Mouse (Mus musculus) kidney, postnatal 0 days (tissue): ENCODE results near the gene Ptgs2. TPM values are rescaled to one million over a fixed set of nuclear protein-coding genes. Genes with fewer than 3 reads are reported as not detected.

Experiments used
- ATAC-seq: fragments of 200-750 bp; cut with Nextera tagmentation; replicated peaks from 2 replicates; pipeline ENCODE4 v1.8.0; 2017; ENCODE audit warnings: low read depth, moderate number of reproducible peaks, moderate TSS enrichment, moderate library complexity; ENCODE audit not compliant: low FRiP score
- DNase-seq: peaks from one replicate; pipeline ENCODE4 v3.0.0-alpha.2; 2016; ENCODE audit warnings: low spot score
- H3K27ac ChIP-seq: fragments of 300-500 bp; sonication (generic); 2 replicates; pipeline ENCODE4 v1.5.1; 2014; ENCODE audit warnings: mild to moderate bottlenecking
- H3K27me3 ChIP-seq: fragments of 300-500 bp; sonication (generic); 2 replicates; pipeline ENCODE4 v1.6.1; 2014; ENCODE audit warnings: low read length, mixed read lengths; ENCODE audit not compliant: insufficient read depth
- H3K36me3 ChIP-seq: fragments of 300-500 bp; sonication (generic); 2 replicates; pipeline ENCODE4 v1.6.1; 2014; ENCODE audit warnings: low read length, mixed read lengths; ENCODE audit not compliant: insufficient read depth
- H3K4me1 ChIP-seq: fragments of 300-500 bp; sonication (generic); replicated peaks from 2 replicates; pipeline ENCODE4 v1.6.1; 2014; ENCODE audit warnings: antibody characterized with exemption, low read length, mixed read lengths; ENCODE audit not compliant: insufficient read depth
- H3K4me2 ChIP-seq: fragments of 300-500 bp; sonication (generic); 2 replicates; pipeline ENCODE4 v1.6.1; 2014; ENCODE audit warnings: mild to moderate bottlenecking, low read length, moderate library complexity, mixed read lengths
- H3K4me3 ChIP-seq: fragments of 300-500 bp; sonication (generic); replicated peaks from 2 replicates; pipeline ENCODE4 v1.5.1; 2014; ENCODE audit warnings: low read depth, low read length
- H3K9ac ChIP-seq: fragments of 300-500 bp; sonication (generic); 2 replicates; pipeline ENCODE4 v1.6.1; 2014; ENCODE audit warnings: low read depth, low read length
- H3K9me3 ChIP-seq: fragments of 300-500 bp; sonication (generic); replicated peaks from 2 replicates; pipeline ENCODE4 v1.6.1; 2016; ENCODE audit warnings: low read length, inconsistent platforms, mixed read lengths
- CTCF ChIP-seq: IDR thresholded peaks from 2 replicates; pipeline ENCODE4 v1.5.1; 2016; ENCODE audit warnings: antibody characterized with exemption, low read depth, mild to moderate bottlenecking, moderate library complexity
- WGBS: fragments of 180-500 bp; shearing (Covaris S2); extraction: QIAGEN DNeasy Blood & Tissue Kit; methylation state at CpG from one replicate; pipeline ENCODE4 v1.1.7; 2014; 5-methylcytosine and 5-hydroxymethylcytosine counted together
- microRNA-seq: library from miRNA; unstranded; fragments of <30 nt; microRNA quantifications from one replicate; pipeline ENCODE4, GENCODE M21; 2016
- polyA plus RNA-seq: library from polyadenylated mRNA; unstranded; fragments of >200 nt; fragmentation: Nextera tagmentation; extraction: Ambion mirVana; gene quantifications from 2 replicates; pipeline ENCODE4 v1.2.1, GENCODE M21; 2015

Ptgs2 gene
- polyA plus RNA-seq, 1 experiment from 2014 or later = 1.5 TPM

DNA sequence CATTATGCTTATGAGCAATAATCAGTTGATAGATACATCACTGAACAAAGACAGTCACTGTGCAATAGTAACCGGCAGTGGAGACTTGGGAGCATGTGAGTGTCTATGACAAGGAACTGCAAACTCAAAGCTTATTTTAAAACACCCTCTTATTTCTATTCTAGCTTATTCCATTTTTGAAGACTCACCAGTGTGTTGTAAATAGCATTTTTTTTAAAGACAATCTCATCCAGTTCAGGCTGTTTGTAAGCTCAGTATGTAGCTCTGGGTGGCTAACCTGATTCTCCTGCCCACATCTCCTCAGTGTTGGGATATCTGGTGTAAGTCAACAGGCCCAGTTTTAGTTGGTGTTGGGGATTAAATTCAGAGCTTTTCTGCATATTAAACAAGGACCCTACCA lies 42.1 kb downstream of the Ptgs2 start:
- WGBS = 91% methylated on average over 1 of the region's 1 CpGs
- no peak for TF ChIP-seq CTCF
- ATAC-seq (no peak), DNase-seq (no peak)
- H3K27ac ChIP-seq = no peak overlapping the region
- no peak overlapping the region for H3K4me3 ChIP-seq
- no peaks in the 10 kb centered on the region for H3K4me1 ChIP-seq
- no peak overlapping the region for H3K4me2 ChIP-seq
- H3K36me3 ChIP-seq = no peaks in the 10 kb centered on the region
- H3K9me3 ChIP-seq = no peaks in the 10 kb centered on the region
- H3K9ac ChIP-seq = no peak overlapping the region
- no peaks in the 10 kb centered on the region for H3K27me3 ChIP-seq

- Histone ChIP-seq H3K4me3 (no peak overlapping the region), H3K9ac (no peak overlapping the region)
- 92% methylated on average over 1 of the region's 1 CpGs for WGBS
Observed at GRCm38 (mm10) chr1:150143578-150143977, 43.7 kb downstream of the Ptgs2 start.

DNA sequence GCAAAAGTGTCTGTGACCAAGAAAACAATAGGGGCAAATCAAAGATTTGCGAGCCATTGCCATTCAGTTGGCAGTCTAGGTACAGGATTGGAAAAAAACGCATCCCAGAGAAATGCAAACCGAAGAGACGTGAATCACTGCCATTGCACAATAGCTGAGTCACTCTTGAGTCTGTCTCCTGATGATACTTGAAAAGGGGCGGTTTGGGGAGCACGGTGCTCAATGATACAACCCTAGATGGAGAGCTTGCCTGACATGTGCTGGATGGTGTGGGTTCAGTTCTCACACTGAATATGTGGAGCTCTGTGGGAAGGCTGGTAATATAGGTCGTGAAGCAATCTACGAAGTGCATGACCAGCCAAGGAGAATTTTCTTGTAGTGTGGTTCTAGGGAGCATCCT lies 45.2 kb downstream of the Ptgs2 start:
- Histone ChIP-seq H3K4me2 (no peak overlapping the region), H3K27ac (no peak overlapping the region), H3K9ac (no peak overlapping the region), H3K27me3 (no peaks in the 10 kb centered on the region), H3K9me3 (no peaks in the 10 kb centered on the region), H3K4me3 (no peak overlapping the region), H3K36me3 (no peaks in the 10 kb centered on the region), H3K4me1 (no peaks in the 10 kb centered on the region)
- 87% methylated on average over 8 of the region's 8 CpGs for WGBS
- DNase-seq (no peak), ATAC-seq (no peak)
- no peak for TF ChIP-seq CTCF

More at GRCm38 (mm10) chr1:150143578-150143977, 43.7 kb downstream of the Ptgs2 start:
- no peak overlapping the region for H3K27ac ChIP-seq
- TF ChIP-seq CTCF = no peak
- ATAC-seq (no peak), DNase-seq (no peak)
- no peaks in the 10 kb centered on the region for H3K9me3 ChIP-seq
- H3K36me3 ChIP-seq = no peaks in the 10 kb centered on the region
- no peaks in the 10 kb centered on the region for H3K27me3 ChIP-seq
- H3K4me1 ChIP-seq = no peaks in the 10 kb centered on the region
- no peak overlapping the region for H3K4me2 ChIP-seq

DNA sequence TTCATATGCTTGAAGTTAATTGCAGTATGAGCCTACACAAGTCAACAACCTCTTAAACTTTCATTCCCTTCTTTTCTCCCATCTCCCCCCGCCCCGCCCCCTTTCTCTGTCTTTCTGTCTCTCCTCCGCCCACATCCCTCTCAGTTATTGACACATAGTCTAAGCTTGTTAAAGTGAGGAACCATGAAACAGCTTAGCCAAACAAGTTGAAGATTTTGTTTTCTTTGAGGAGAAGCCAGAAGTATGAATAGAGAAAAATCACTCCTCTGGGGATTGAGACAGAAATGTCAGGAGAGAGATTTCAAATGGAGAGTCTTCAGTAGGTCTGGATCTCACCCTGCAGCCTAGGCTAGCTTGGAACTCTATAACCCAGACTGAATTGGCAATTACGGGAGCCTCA lies 47.4 kb downstream of the Ptgs2 start:
- Histone ChIP-seq H3K9me3 (no peaks in the 10 kb centered on the region), H3K9ac (no peak overlapping the region), H3K4me1 (no peaks in the 10 kb centered on the region), H3K4me2 (no peak overlapping the region), H3K27ac (no peak overlapping the region), H3K36me3 (no peaks in the 10 kb centered on the region), H3K4me3 (no peak overlapping the region), H3K27me3 (no peaks in the 10 kb centered on the region)
- WGBS = 82% methylated on average over 4 of the region's 4 CpGs
- no peak for DNase-seq
- ATAC-seq = no peak
- no peak for TF ChIP-seq CTCF

DNA sequence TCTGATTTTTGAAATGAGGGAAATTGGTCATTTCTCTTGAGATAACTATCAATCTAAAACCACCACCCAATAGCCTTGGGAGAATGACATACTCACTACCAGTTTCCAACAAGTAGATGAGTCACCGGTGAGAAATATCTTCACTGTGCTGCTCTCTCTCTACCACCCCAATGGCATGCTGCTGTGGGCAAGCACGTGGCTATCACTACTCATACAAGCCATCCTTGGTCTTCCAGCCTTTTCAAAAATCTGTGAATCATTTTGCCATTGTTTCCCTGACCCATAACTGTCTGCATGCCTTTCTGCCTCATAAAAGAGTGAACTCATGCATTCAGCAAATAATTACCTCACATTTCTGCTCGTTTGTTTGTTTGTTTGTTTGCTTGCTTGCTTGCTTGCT lies 51.6 kb downstream of the Ptgs2 start:
- Histone ChIP-seq H3K36me3 (no peaks in the 10 kb centered on the region), H3K9ac (no peak overlapping the region), H3K4me1 (no peaks in the 10 kb centered on the region), H3K9me3 (no peaks in the 10 kb centered on the region), H3K27ac (no peak overlapping the region), H3K4me3 (no peak overlapping the region), H3K27me3 (no peaks in the 10 kb centered on the region), H3K4me2 (no peak overlapping the region)
- ATAC-seq (no peak), DNase-seq (no peak)
- WGBS = 73% methylated on average over 3 of the region's 3 CpGs
- no peak for TF ChIP-seq CTCF

Small RNA genes within 50 kb of the gene (microRNA-seq; reads per million reads assigned to microRNA genes)
- gene Gm44329 = not detected

Other genes starting within 250 kb of the Ptgs2 start
- gene Pla2g4a, start 138.7 kb upstream of the Ptgs2 start, polyA plus RNA-seq = 58.0 and 59.1 TPM in 2 replicates
- gene Pdc, start 219.4 kb downstream of the Ptgs2 start, polyA plus RNA-seq = not detected in 2 replicates